Mouse (Mus musculus) myocyte (in vitro differentiated cells): ENCODE data around the gene Shld1. TPM values are rescaled to one million over a fixed set of nuclear protein-coding genes. Genes with fewer than 3 reads are reported as not detected.

ENCODE experiments used
- H3K27me3 ChIP-seq: one replicate; pipeline ENCODE4 v1.6.1; 2011; ENCODE audit not compliant: control insufficient read depth, insufficient read depth, insufficient read length
- H3K36me3 ChIP-seq: one replicate; pipeline ENCODE4 v1.6.1; 2011; ENCODE audit not compliant: control insufficient read depth, insufficient read depth
- H3K4me2 ChIP-seq: one replicate; pipeline ENCODE4 v1.6.1; 2011; ENCODE audit warnings: low read depth, control low read depth
- H3K4me3 ChIP-seq: one replicate; pipeline ENCODE4 v1.5.1; 2011; ENCODE audit warnings: mild to moderate bottlenecking, control low read depth, moderate library complexity
- H3K79me2 ChIP-seq: one replicate; pipeline ENCODE4 v1.6.1; 2011; ENCODE audit not compliant: control insufficient read depth, insufficient read depth
- H3ac ChIP-seq: one replicate; pipeline ENCODE4 v1.6.1; 2011; ENCODE audit not compliant: control insufficient read depth, insufficient read length
- CEBPB ChIP-seq: IDR thresholded peaks from 2 replicates; pipeline ENCODE4 v1.6.1; 2011; ENCODE audit warnings: mild to moderate bottlenecking, moderate library complexity; ENCODE audit not compliant: poor library complexity, insufficient read depth, severe bottlenecking
- E2F4 ChIP-seq: IDR thresholded peaks from one replicate; pipeline ENCODE4 v1.6.1; 2011; ENCODE audit warnings: mild to moderate bottlenecking, control low read depth, moderate library complexity; ENCODE audit not compliant: insufficient read depth
- MAX ChIP-seq: IDR thresholded peaks from one replicate; pipeline ENCODE4 v1.6.1; 2011; ENCODE audit warnings: low read depth, mild to moderate bottlenecking, control low read depth
- MYOD1 ChIP-seq, 3 experiments: IDR thresholded peaks; one replicate each; pipeline ENCODE4 v1.6.1; 2011; ENCODE audit warnings: control low read depth in 2 of 3, low read depth in 2 of 3, mild to moderate bottlenecking in 2 of 3, moderate library complexity in 1 of 3; ENCODE audit not compliant: insufficient read length in 2 of 3, control insufficient read depth in 1 of 3
- MYOG ChIP-seq, 3 experiments: IDR thresholded peaks; one replicate each; pipeline ENCODE4 v1.6.1; 2011; ENCODE audit warnings: control low read depth in 2 of 3, low read depth in 2 of 3, mild to moderate bottlenecking in 2 of 3; ENCODE audit not compliant: insufficient read length in 2 of 3, control insufficient read depth in 1 of 3, insufficient read depth in 1 of 3
- POLR2A ChIP-seq: IDR thresholded peaks from one replicate; pipeline ENCODE4 v1.6.1; 2011; ENCODE audit warnings: low read depth, mild to moderate bottlenecking, control low read depth, moderate library complexity; ENCODE audit not compliant: insufficient read length
- POLR2AphosphoS2 ChIP-seq: IDR thresholded peaks from one replicate; pipeline ENCODE4 v1.6.1; 2011; ENCODE audit warnings: low read depth, control low read depth; ENCODE audit not compliant: insufficient read length
- REST ChIP-seq: IDR thresholded peaks from one replicate; pipeline ENCODE4 v1.6.1; 2011; ENCODE audit warnings: mild to moderate bottlenecking, control low read depth, moderate library complexity; ENCODE audit not compliant: insufficient read depth, insufficient read length
- SRF ChIP-seq: IDR thresholded peaks from one replicate; pipeline ENCODE4 v1.6.1; 2011; ENCODE audit warnings: low read depth; ENCODE audit not compliant: control insufficient read depth, insufficient read length
- TCF12 ChIP-seq: IDR thresholded peaks from one replicate; pipeline ENCODE4 v1.6.1; 2011; ENCODE audit warnings: mild to moderate bottlenecking, control low read depth; ENCODE audit not compliant: poor library complexity, insufficient read depth, severe bottlenecking
- TCF3 ChIP-seq: IDR thresholded peaks from one replicate; pipeline ENCODE4 v1.6.1; 2011; ENCODE audit warnings: low read depth, control low read depth; ENCODE audit not compliant: insufficient read length
- USF1 ChIP-seq: IDR thresholded peaks from one replicate; pipeline ENCODE4 v1.6.1; 2011; ENCODE audit warnings: low read depth, mild to moderate bottlenecking, control low read depth, moderate library complexity
- polyA plus RNA-seq: library from polyadenylated mRNA; unstranded; fragments of >200 nt; fragmentation: generic; extraction: Trizol; gene quantifications from one replicate; pipeline ENCODE4 v1.2.1, GENCODE M21; 2012; ENCODE audit warnings: missing spikeins

Shld1 gene
- polyA plus RNA-seq, 1 experiment = 5.1 TPM

DNA sequence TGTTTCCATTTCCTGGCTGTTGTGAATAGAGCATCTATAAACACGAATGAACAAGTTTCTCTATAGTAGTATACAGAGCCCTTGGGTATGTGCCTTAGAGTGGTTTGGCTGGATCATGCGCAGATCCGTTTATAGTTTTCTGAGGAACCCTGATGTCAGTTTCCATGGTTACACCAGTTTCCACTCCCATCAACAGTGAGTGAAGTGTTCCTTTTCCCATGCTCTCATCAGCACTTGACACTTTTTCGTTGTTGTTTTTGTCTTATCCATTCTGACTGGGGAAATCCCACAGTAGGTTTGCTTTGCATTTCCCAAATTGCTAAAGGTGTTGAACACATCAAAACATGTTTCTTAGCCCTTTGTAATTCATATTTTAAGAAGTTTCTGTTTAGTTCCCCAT lies 16.4 kb upstream of the Shld1 start:
- Histone ChIP-seq H3ac (no peak overlapping the region), H3K36me3 (no peaks in the 10 kb centered on the region), H3K4me2 (no peak overlapping the region), H3K4me3 (no peak overlapping the region), H3K79me2 (no peaks in the 10 kb centered on the region), H3K27me3 (no peaks in the 10 kb centered on the region)
- no peak for TF ChIP-seq POLR2A
- no peak for TF ChIP-seq TCF12
- TF ChIP-seq MYOG (IDR thresholded peaks at IDR 0.05; ENCODE audit: control insufficient read depth in 1 of 3, insufficient read depth in 1 of 3, insufficient read length in 2 of 3, low read depth in 2 of 3) = no peak
- TF ChIP-seq MYOD1 (IDR thresholded peaks at IDR 0.05; ENCODE audit: control insufficient read depth in 1 of 3, insufficient read length in 2 of 3, low read depth in 2 of 3) = no peak
- TF ChIP-seq SRF = no peak
- no peak for TF ChIP-seq POLR2AphosphoS2
- TF ChIP-seq USF1 = no peak

DNA sequence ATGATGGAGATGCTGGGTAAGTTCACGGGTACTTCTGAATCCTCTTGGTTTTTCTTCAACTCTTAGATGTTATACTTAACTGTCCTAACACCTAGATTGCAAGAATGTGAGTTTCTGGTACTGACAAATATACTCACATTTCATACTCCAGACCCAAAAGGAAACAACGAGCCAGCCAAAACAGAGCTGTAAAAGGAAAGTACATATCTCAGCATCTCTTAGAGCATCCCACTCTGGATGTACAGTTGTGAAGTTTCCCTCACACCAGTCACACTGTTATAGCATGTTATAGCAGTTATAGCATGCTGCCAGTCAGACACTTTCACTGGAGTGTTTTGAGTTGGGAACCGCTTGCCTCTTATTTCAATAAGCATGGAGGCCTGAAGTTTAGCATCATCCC lies 14.6 kb upstream of the Shld1 start:
- TF ChIP-seq POLR2AphosphoS2 (no peak), MYOD1 (IDR thresholded peaks at IDR 0.05; ENCODE audit: control insufficient read depth in 1 of 3, insufficient read length in 2 of 3, low read depth in 2 of 3) (no peak)
- Histone ChIP-seq H3K4me3 (no peak overlapping the region), H3K36me3 (no peaks in the 10 kb centered on the region), H3K27me3 (no peaks in the 10 kb centered on the region), H3K79me2 (no peaks in the 10 kb centered on the region), H3ac (no peak overlapping the region), H3K4me2 (no peak overlapping the region)

DNA sequence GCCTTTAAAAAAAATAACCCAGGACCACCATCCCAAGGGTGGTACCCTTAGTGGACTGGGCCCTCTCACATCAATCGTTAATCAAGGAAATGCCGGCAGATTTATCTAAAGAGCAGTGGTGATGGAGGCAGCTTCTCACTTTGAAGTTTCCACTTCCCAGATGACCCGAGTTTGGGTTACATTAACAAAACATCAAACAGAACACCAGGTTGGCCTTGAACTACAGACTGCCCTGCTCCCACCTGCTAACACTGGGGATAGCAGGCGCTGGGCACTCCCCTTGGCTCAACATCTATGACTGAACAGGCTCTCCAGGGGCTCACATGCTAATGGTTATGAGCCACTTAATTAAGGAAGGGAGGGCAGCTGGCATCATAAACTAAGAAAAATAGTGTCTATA lies 10.6 kb upstream of the Shld1 start:
- Histone ChIP-seq H3K27me3 (no peaks in the 10 kb centered on the region), H3ac (no peak overlapping the region), H3K4me3 (no peak overlapping the region), H3K36me3 (no peaks in the 10 kb centered on the region), H3K79me2 (no peaks in the 10 kb centered on the region), H3K4me2 (no peak overlapping the region)
- no peak for TF ChIP-seq MAX
- no peak for TF ChIP-seq POLR2A
- no peak for TF ChIP-seq SRF
- TF ChIP-seq CEBPB = no peak
- TF ChIP-seq REST = no peak
- TF ChIP-seq USF1 = no peak
- no peak for TF ChIP-seq POLR2AphosphoS2
- no peak for TF ChIP-seq MYOD1 (IDR thresholded peaks at IDR 0.05; ENCODE audit: control insufficient read depth in 1 of 3, insufficient read length in 2 of 3, low read depth in 2 of 3)
- no peak for TF ChIP-seq TCF12
- no peak for TF ChIP-seq TCF3
- no peak for TF ChIP-seq MYOG (IDR thresholded peaks at IDR 0.05; ENCODE audit: control insufficient read depth in 1 of 3, insufficient read depth in 1 of 3, insufficient read length in 2 of 3, low read depth in 2 of 3)
- no peak for TF ChIP-seq E2F4

DNA sequence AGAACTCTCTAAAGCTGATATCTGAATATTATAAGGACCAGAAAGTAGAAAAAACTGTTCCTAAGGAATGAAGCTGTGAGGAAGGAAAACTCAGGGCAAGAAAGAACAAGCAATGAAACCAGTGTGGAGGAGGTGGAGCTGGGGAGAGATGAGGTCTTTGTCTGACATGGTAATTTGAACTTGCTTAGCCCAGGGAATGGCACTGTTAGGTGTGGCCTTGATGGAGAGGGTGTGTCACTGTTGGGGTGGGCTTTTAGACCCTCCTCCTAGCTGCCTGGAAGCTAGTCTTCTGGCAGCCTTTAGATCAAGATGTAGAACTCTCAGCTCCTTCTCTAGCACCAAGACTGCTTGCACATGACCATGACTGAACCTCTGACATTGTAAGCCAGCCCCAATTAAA lies 1.7 kb upstream of the Shld1 start:
- H3K4me2 ChIP-seq = no peak overlapping the region
- no peaks in the 10 kb centered on the region for H3K27me3 ChIP-seq
- H3ac ChIP-seq = no peak overlapping the region
- no peak for TF ChIP-seq MYOD1 (IDR thresholded peaks at IDR 0.05; ENCODE audit: control insufficient read depth in 1 of 3, insufficient read length in 2 of 3, low read depth in 2 of 3)
- TF ChIP-seq SRF = no peak
- no peak for TF ChIP-seq USF1
- no peaks in the 10 kb centered on the region for H3K79me2 ChIP-seq
- no peaks in the 10 kb centered on the region for H3K36me3 ChIP-seq
- no peak overlapping the region for H3K4me3 ChIP-seq

DNA sequence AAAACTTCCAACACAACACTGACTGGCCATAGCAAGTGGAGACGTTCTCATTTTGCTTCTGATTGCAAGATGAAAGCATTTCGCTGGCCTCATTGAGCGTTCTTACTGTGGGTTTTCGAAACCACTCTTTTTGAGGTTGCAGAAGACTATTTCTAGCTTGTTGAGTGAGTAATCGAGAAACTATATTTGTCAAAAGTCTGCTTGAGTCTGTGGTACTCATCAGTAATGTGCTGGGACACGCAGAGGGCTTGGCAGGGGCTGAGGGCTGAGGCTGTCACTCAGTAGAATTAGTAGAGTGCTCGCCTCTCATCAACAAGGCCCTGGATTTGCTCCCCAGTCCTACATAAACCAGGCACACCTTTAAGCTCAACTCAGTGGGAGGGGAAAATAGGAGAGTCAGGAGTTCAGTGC lies 1.9 kb downstream of the Shld1 start:
- no peak overlapping the region for H3ac ChIP-seq
- no peaks in the 10 kb centered on the region for H3K27me3 ChIP-seq
- no peaks in the 10 kb centered on the region for H3K79me2 ChIP-seq
- H3K36me3 ChIP-seq = no peaks in the 10 kb centered on the region
- TF ChIP-seq CEBPB (no peak), POLR2A (no peak), REST (no peak), SRF (no peak), TCF12 (no peak), POLR2AphosphoS2 (no peak), MAX (no peak), USF1 (no peak), E2F4 (no peak), MYOG (IDR thresholded peaks at IDR 0.05; ENCODE audit: control insufficient read depth in 1 of 3, insufficient read depth in 1 of 3, insufficient read length in 2 of 3, low read depth in 2 of 3) (no peak), TCF3 (no peak), MYOD1 (IDR thresholded peaks at IDR 0.05; ENCODE audit: control insufficient read depth in 1 of 3, insufficient read length in 2 of 3, low read depth in 2 of 3) (no peak)
- H3K4me2 ChIP-seq = no peak overlapping the region
- no peak overlapping the region for H3K4me3 ChIP-seq

DNA sequence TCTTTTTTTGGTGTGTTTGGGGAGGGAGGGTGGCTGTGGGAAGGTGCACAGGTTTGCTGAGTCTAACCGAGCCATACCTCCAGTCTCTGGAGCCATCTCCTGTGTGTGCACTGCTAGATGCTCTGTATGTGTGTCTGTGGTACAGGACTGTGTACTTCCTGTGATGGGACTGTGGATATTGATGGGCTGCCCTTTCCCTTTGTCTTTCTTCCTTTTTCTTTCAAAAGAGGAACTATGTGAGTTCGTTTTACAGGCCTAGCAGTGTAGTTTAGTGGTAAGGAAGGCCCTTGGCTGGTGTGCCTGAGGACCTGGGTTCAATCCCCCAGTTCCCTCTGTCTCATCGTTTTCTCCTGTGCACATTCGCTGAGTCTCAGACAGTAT lies 2.4 kb downstream of the Shld1 start:
- Histone ChIP-seq H3K27me3 (no peaks in the 10 kb centered on the region), H3K79me2 (no peaks in the 10 kb centered on the region), H3ac (no peak overlapping the region), H3K36me3 (no peaks in the 10 kb centered on the region), H3K4me3 (no peak overlapping the region), H3K4me2 (no peak overlapping the region)
- TF ChIP-seq MAX (no peak), MYOG (IDR thresholded peaks at IDR 0.05; ENCODE audit: control insufficient read depth in 1 of 3, insufficient read depth in 1 of 3, insufficient read length in 2 of 3, low read depth in 2 of 3) (no peak), CEBPB (no peak), E2F4 (no peak), POLR2A (no peak), USF1 (no peak), MYOD1 (IDR thresholded peaks at IDR 0.05; ENCODE audit: control insufficient read depth in 1 of 3, insufficient read length in 2 of 3, low read depth in 2 of 3) (no peak), REST (no peak), POLR2AphosphoS2 (no peak), TCF3 (no peak), SRF (no peak), TCF12 (no peak)
